Mouse (Mus musculus) heart, postnatal 0 days (tissue): ENCODE measurements around the gene Dync1h1. TPM values are rescaled to one million over a fixed set of nuclear protein-coding genes. Genes with fewer than 3 reads are reported as not detected.
"Not testable (repeated sequence)": the region's sequence is repeated elsewhere in the genome, so short reads cannot be mapped to it uniquely, and the experiment has no call there.

ENCODE experiments used
- ATAC-seq: fragments of 200-750 bp; cut with Nextera tagmentation; 2 replicates; pipeline ENCODE4 v1.8.0; 2017; ENCODE audit warnings: low read depth, moderate number of reproducible peaks, moderate library complexity; ENCODE audit not compliant: insufficient read depth
- DNase-seq: peaks from one replicate; pipeline ENCODE4 v3.0.0-alpha.2; 2016; ENCODE audit warnings: low spot score
- H3K27ac ChIP-seq: fragments of 300-500 bp; sonication (generic); 2 replicates; pipeline ENCODE4 v1.5.1; 2014; ENCODE audit warnings: low read depth, mild to moderate bottlenecking
- H3K27me3 ChIP-seq: fragments of 300-500 bp; sonication (generic); 2 replicates; pipeline ENCODE4 v1.6.1; 2014; ENCODE audit warnings: low read length, mixed read lengths; ENCODE audit not compliant: control insufficient read depth, insufficient read depth
- H3K36me3 ChIP-seq: fragments of 300-500 bp; sonication (generic); replicated peaks from 2 replicates; pipeline ENCODE4 v1.6.1; 2014; ENCODE audit warnings: low read length, mixed read lengths; ENCODE audit not compliant: control insufficient read depth, insufficient read depth
- H3K4me1 ChIP-seq: fragments of 300-500 bp; sonication (generic); 2 replicates; pipeline ENCODE4 v1.6.1; 2014; ENCODE audit warnings: antibody characterized with exemption; ENCODE audit not compliant: control insufficient read depth, insufficient read depth
- H3K4me2 ChIP-seq: fragments of 300-500 bp; sonication (generic); 2 replicates; pipeline ENCODE4 v1.6.1; 2014; ENCODE audit warnings: low read depth, mild to moderate bottlenecking, low read length, moderate library complexity
- H3K4me3 ChIP-seq: fragments of 300-500 bp; sonication (generic); 2 replicates; pipeline ENCODE4 v1.5.1; 2014; ENCODE audit warnings: low read depth, low read length
- H3K9ac ChIP-seq: fragments of 300-500 bp; sonication (generic); replicated peaks from 2 replicates; pipeline ENCODE4 v1.6.1; 2014; ENCODE audit warnings: low read depth, low read length, mixed read lengths
- H3K9me3 ChIP-seq: fragments of 300-500 bp; sonication (generic); replicated peaks from 2 replicates; pipeline ENCODE4 v1.6.1; 2016; ENCODE audit warnings: low read length; ENCODE audit not compliant: control insufficient read depth
- CTCF ChIP-seq: IDR thresholded peaks from 2 replicates; pipeline ENCODE4 v1.5.1; 2016; ENCODE audit warnings: antibody characterized with exemption, control low read depth, low read depth
- EP300 ChIP-seq: IDR thresholded peaks from 2 replicates; pipeline ENCODE4 v1.6.1; 2016; ENCODE audit warnings: antibody characterized with exemption, low read depth
- WGBS: fragments of 180-500 bp; shearing (Covaris S2); extraction: QIAGEN DNeasy Blood & Tissue Kit; methylation state at CpG from one replicate; pipeline ENCODE4 v1.1.7; 2014; 5-methylcytosine and 5-hydroxymethylcytosine counted together
- polyA plus RNA-seq: library from polyadenylated mRNA; unstranded; fragments of >200 nt; fragmentation: Nextera tagmentation; extraction: Ambion mirVana; gene quantifications from 2 replicates; pipeline ENCODE4 v1.2.1, GENCODE M21; 2015
- total RNA-seq: library from RNA; depleted of rRNA; stranded (reverse); fragments of >200 nt; gene quantifications from 2 replicates; pipeline ENCODE4 v1.2.3, GENCODE M21; 2014; ENCODE audit warnings: low replicate concordance

Gene Dync1h1
- total and polyA plus RNA-seq, 2 experiments from 2014 or later = 31.2 to 100 TPM

DNA sequence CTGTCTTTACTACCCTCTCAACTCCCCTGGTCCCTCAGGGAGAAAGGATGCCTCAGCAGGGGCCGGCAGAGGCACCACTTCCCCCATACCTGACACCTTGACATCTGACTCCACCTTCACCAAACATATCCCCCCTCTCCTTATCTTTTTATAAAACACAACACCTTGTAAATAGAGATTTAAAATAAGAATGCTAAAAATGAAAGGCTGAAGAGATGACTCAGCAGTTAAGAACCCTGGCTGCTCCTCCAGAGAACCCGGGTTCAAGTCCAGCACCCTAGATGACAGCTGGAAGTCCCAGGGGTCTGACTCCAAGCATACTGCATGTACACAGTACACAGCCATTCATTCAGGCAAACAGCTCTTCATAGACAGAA, 97.9 kb downstream of the Dync1h1 start:
- H3K4me1 ChIP-seq = peaks cover 8% of the 10 kb centered on the region; the same call in 1 of the 2 replicates
- peaks cover 6% of the 10 kb centered on the region; the same call in 1 of the 2 replicates for H3K36me3 ChIP-seq
- WGBS = 58% methylated on average over 2 of the region's 2 CpGs
- no peak overlapping the region for H3K4me3 ChIP-seq
- H3K27me3 ChIP-seq = no peaks in the 10 kb centered on the region
- no peak overlapping the region for H3K4me2 ChIP-seq
- ATAC-seq (no peak), DNase-seq (no peak)
- TF ChIP-seq EP300 = no peak
- no peak for TF ChIP-seq CTCF
- no peaks in the 10 kb centered on the region for H3K9me3 ChIP-seq
- H3K9ac ChIP-seq = no peak overlapping the region
- no peak overlapping the region for H3K27ac ChIP-seq

- Histone ChIP-seq H3K9ac (no peak overlapping the region), H3K36me3 (no peaks in the 10 kb centered on the region), H3K4me3 (no peak overlapping the region), H3K4me2 (no peak overlapping the region), H3K27me3 (no peaks in the 10 kb centered on the region), H3K27ac (no peak overlapping the region), H3K9me3 (no peaks in the 10 kb centered on the region), H3K4me1 (0 out of 2 replicates have a peak, but pooled peaks cover 2% of the 10 kb centered on the region)
- TF ChIP-seq CTCF = no peak
- TF ChIP-seq EP300 = no peak
- DNase-seq (no peak), ATAC-seq (no peak)
- WGBS = 66% methylated on average over 2 of the region's 2 CpGs
These were observed 99.5 kb downstream of the Dync1h1 start for GRCm38 (mm10) chr12:110700730-110701129.

- H3K4me1 ChIP-seq, H3K9me3 ChIP-seq, H3K4me3 ChIP-seq, H3K27me3 ChIP-seq, H3K36me3 ChIP-seq, H3K4me2 ChIP-seq, H3K27ac ChIP-seq, ATAC-seq, H3K9ac ChIP-seq: not testable (repeated sequence)
- peak; percentile 2 for DNase-seq
- 29% methylated on average over 3 of the region's 3 CpGs for WGBS
These were observed 100.1 kb downstream of the Dync1h1 start for GRCm38 (mm10) chr12:110701363-110701762.

- 48% methylated on average over 4 of the region's 4 CpGs for whole genome bisulfite sequencing
- no peak within 1 kb of the TSS for H3K9ac ChIP-seq
- TF ChIP-seq CTCF (no peak), EP300 (no peak)
- peak within 1 kb of the TSS; percentile 45 for H3K4me2 ChIP-seq
- 0 out of 2 replicates have a peak, but pooled peaks cover 2% of the 10 kb centered on the region for H3K4me1 ChIP-seq
- H3K36me3 ChIP-seq = no peaks in the 10 kb centered on the region
- H3K4me3 ChIP-seq = no peak within 1 kb of the TSS
- DNase-seq (no peak), ATAC-seq (no peak)
- H3K27ac ChIP-seq = peak within 1 kb of the TSS; percentile 33
- no peaks in the 10 kb centered on the region for H3K9me3 ChIP-seq
- no peaks in the 10 kb centered on the region for H3K27me3 ChIP-seq
These were observed 101.3 kb downstream of the Dync1h1 start, which contains the start of gene Hsp90aa1 for GRCm38 (mm10) chr12:110702556-110702955. Gene Hsp90aa1 (minus strand): TSS chr12:110702728.

DNA sequence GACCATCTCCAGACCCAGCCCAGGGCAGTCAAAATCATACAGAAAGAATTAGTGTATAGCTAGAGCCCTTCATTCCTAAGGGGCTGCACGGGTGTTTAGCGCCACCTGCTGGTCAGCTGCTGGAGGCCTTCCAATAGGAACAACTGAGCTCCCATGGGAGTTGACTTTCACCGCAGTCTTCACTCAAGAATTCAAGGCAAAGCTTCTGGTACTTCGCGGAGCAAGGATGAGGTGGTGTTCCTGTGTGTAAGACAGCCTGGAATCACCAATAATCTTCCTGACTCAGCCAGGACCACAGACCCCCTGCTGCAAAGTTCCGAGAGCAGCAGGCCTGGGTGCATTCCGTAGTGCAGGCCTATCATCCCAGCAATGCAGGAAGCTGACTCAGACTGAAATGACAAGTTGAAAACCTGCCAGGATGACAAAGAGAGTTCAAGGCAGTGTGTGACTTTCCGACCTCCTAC, 101.8 kb downstream of the Dync1h1 start:
- TF ChIP-seq CTCF (peak; percentile 94), EP300 (no peak)
- H3K4me1 ChIP-seq = 0 out of 2 replicates have a peak, but pooled peaks cover 2% of the 10 kb centered on the region
- H3K27me3 ChIP-seq = no peaks in the 10 kb centered on the region
- ATAC-seq (peak; percentile 73), DNase-seq (peak; percentile 87)
- H3K9ac ChIP-seq = no peak overlapping the region
- 4% methylated on average over 8 of the region's 8 CpGs for WGBS
- peak overlapping the region; percentile 33 for H3K27ac ChIP-seq
- H3K4me3 ChIP-seq = no peak overlapping the region
- no peaks in the 10 kb centered on the region for H3K36me3 ChIP-seq
- no peaks in the 10 kb centered on the region for H3K9me3 ChIP-seq
- H3K4me2 ChIP-seq = peak overlapping the region; percentile 45

GRCm38 (mm10) chr12:110703682-110704081, 102.4 kb downstream of the Dync1h1 start:
- Histone ChIP-seq H3K9ac (no peak overlapping the region), H3K27ac (peak overlapping the region; percentile 33), H3K27me3 (no peaks in the 10 kb centered on the region), H3K4me2 (no peak overlapping the region), H3K4me1 (0 out of 2 replicates have a peak, but pooled peaks cover 2% of the 10 kb centered on the region), H3K9me3 (no peaks in the 10 kb centered on the region), H3K36me3 (no peaks in the 10 kb centered on the region), H3K4me3 (no peak overlapping the region)
- WGBS = 66% methylated on average over 7 of the region's 7 CpGs
- TF ChIP-seq CTCF (no peak), EP300 (no peak)
- DNase-seq (no peak), ATAC-seq (no peak)

DNA sequence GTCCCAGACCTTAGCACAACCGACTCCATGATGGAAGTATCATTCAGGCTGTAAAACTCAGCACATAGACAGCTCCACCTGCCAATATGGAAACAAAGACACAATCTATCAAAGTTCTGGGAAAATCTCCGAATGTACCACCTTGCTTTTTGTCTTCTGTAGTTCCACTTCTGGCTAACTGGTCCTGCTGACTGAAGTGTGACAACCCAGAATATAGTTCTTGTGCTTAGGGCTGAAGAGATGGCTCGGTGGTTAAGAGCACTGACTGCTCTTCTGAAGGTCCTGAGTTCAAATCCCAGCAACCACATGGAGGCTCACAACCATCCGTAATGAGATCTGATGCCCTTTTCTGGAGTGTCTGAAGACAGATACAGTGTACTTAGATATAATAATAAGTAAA, 104.2 kb downstream of the Dync1h1 start:
- not testable (repeated sequence) for H3K27ac ChIP-seq, H3K4me3 ChIP-seq, H3K4me2 ChIP-seq, H3K27me3 ChIP-seq, H3K9ac ChIP-seq, H3K9me3 ChIP-seq, H3K36me3 ChIP-seq, ATAC-seq, H3K4me1 ChIP-seq, DNase-seq
- 85% methylated on average over 4 of the region's 4 CpGs for WGBS
